Mouse (Mus musculus): ENCODE measurements at regions not wholly inside any gene's neighbourhood (a gene's known extent, or its start where the extent isn't known, plus 50 kb on each side); places are given as distances from the start of the nearest gene placed in this dataset.

- DNase-seq (ENCODE audit: low spot score), result no peak
These were observed 152.9 kb upstream of the Mpped2 start for GRCm38 (mm10) chr2:106540176-106540575.

- DNase-seq (ENCODE audit: low spot score), result no peak
These were observed 146.0 kb upstream of the Mpped2 start for GRCm38 (mm10) chr2:106547117-106547516.

- DNase-seq (ENCODE audit: low spot score), result no peak
These were observed 139.4 kb upstream of the Mpped2 start for GRCm38 (mm10) chr2:106553666-106554065.

- DNase-seq (ENCODE audit: low spot score), result no peak
These were observed 131.4 kb upstream of the Mpped2 start for GRCm38 (mm10) chr2:106561571-106562090.

- no peak for DNase-seq (ENCODE audit: low spot score)
These were observed 122.8 kb upstream of the Mpped2 start for GRCm38 (mm10) chr2:106570226-106570625.

GRCm38 (mm10) chr2:106571346-106571745, 121.7 kb upstream of the Mpped2 start:
- DNase-seq (ENCODE audit: low spot score), result no peak

GRCm38 (mm10) chr2:106571913-106572312, 121.2 kb upstream of the Mpped2 start:
- no peak for DNase-seq (ENCODE audit: low spot score)

- no peak for DNase-seq (ENCODE audit: low spot score)
These were observed 116.2 kb upstream of the Mpped2 start for GRCm38 (mm10) chr2:106576746-106577323.

- DNase-seq (ENCODE audit: low spot score), result no peak
These were observed 115.0 kb upstream of the Mpped2 start for GRCm38 (mm10) chr2:106578062-106578461.

- DNase-seq (ENCODE audit: low spot score), result no peak
These were observed 112.4 kb upstream of the Mpped2 start for GRCm38 (mm10) chr2:106580663-106581062.

- DNase-seq (ENCODE audit: low spot score), result no peak
These were observed 71.8 kb upstream of the Mpped2 start for GRCm38 (mm10) chr2:106621251-106621650.

GRCm38 (mm10) chr2:106622326-106622725, 70.7 kb upstream of the Mpped2 start:
- DNase-seq (ENCODE audit: low spot score), result no peak

GRCm38 (mm10) chr2:106623680-106624079, 69.4 kb upstream of the Mpped2 start:
- DNase-seq (ENCODE audit: low spot score), result no peak

GRCm38 (mm10) chr2:106631986-106632385, 61.1 kb upstream of the Mpped2 start:
- DNase-seq (ENCODE audit: low spot score), result no peak
